Mouse (Mus musculus) myocyte (in vitro differentiated cells): ENCODE measurements around the gene Rbbp9. TPM values are rescaled to one million over a fixed set of nuclear protein-coding genes. Genes with fewer than 3 reads are reported as not detected.
"Not testable (repeated sequence)": the region's sequence is repeated elsewhere in the genome, so short reads cannot be mapped to it uniquely, and the experiment has no call there.

Experiments used
- H3K27me3 ChIP-seq: one replicate; pipeline ENCODE4 v1.6.1; 2011; ENCODE audit not compliant: control insufficient read depth, insufficient read depth, insufficient read length
- H3K36me3 ChIP-seq: one replicate; pipeline ENCODE4 v1.6.1; 2011; ENCODE audit not compliant: control insufficient read depth, insufficient read depth
- H3K4me2 ChIP-seq: one replicate; pipeline ENCODE4 v1.6.1; 2011; ENCODE audit warnings: low read depth, control low read depth
- H3K4me3 ChIP-seq: one replicate; pipeline ENCODE4 v1.5.1; 2011; ENCODE audit warnings: mild to moderate bottlenecking, control low read depth, moderate library complexity
- H3K79me2 ChIP-seq: one replicate; pipeline ENCODE4 v1.6.1; 2011; ENCODE audit not compliant: control insufficient read depth, insufficient read depth
- H3ac ChIP-seq: one replicate; pipeline ENCODE4 v1.6.1; 2011; ENCODE audit not compliant: control insufficient read depth, insufficient read length
- CEBPB ChIP-seq: IDR thresholded peaks from 2 replicates; pipeline ENCODE4 v1.6.1; 2011; ENCODE audit warnings: mild to moderate bottlenecking, moderate library complexity; ENCODE audit not compliant: poor library complexity, insufficient read depth, severe bottlenecking
- E2F4 ChIP-seq: IDR thresholded peaks from one replicate; pipeline ENCODE4 v1.6.1; 2011; ENCODE audit warnings: mild to moderate bottlenecking, control low read depth, moderate library complexity; ENCODE audit not compliant: insufficient read depth
- MAX ChIP-seq: IDR thresholded peaks from one replicate; pipeline ENCODE4 v1.6.1; 2011; ENCODE audit warnings: low read depth, mild to moderate bottlenecking, control low read depth
- MYOD1 ChIP-seq, 3 experiments: IDR thresholded peaks; one replicate each; pipeline ENCODE4 v1.6.1; 2011; ENCODE audit warnings: control low read depth in 2 of 3, low read depth in 2 of 3, mild to moderate bottlenecking in 2 of 3, moderate library complexity in 1 of 3; ENCODE audit not compliant: insufficient read length in 2 of 3, control insufficient read depth in 1 of 3
- MYOG ChIP-seq, 3 experiments: IDR thresholded peaks; one replicate each; pipeline ENCODE4 v1.6.1; 2011; ENCODE audit warnings: control low read depth in 2 of 3, low read depth in 2 of 3, mild to moderate bottlenecking in 2 of 3; ENCODE audit not compliant: insufficient read length in 2 of 3, control insufficient read depth in 1 of 3, insufficient read depth in 1 of 3
- POLR2A ChIP-seq: IDR thresholded peaks from one replicate; pipeline ENCODE4 v1.6.1; 2011; ENCODE audit warnings: low read depth, mild to moderate bottlenecking, control low read depth, moderate library complexity; ENCODE audit not compliant: insufficient read length
- POLR2AphosphoS2 ChIP-seq: IDR thresholded peaks from one replicate; pipeline ENCODE4 v1.6.1; 2011; ENCODE audit warnings: low read depth, control low read depth; ENCODE audit not compliant: insufficient read length
- REST ChIP-seq: IDR thresholded peaks from one replicate; pipeline ENCODE4 v1.6.1; 2011; ENCODE audit warnings: mild to moderate bottlenecking, control low read depth, moderate library complexity; ENCODE audit not compliant: insufficient read depth, insufficient read length
- SRF ChIP-seq: IDR thresholded peaks from one replicate; pipeline ENCODE4 v1.6.1; 2011; ENCODE audit warnings: low read depth; ENCODE audit not compliant: control insufficient read depth, insufficient read length
- TCF12 ChIP-seq: IDR thresholded peaks from one replicate; pipeline ENCODE4 v1.6.1; 2011; ENCODE audit warnings: mild to moderate bottlenecking, control low read depth; ENCODE audit not compliant: poor library complexity, insufficient read depth, severe bottlenecking
- TCF3 ChIP-seq: IDR thresholded peaks from one replicate; pipeline ENCODE4 v1.6.1; 2011; ENCODE audit warnings: low read depth, control low read depth; ENCODE audit not compliant: insufficient read length
- USF1 ChIP-seq: IDR thresholded peaks from one replicate; pipeline ENCODE4 v1.6.1; 2011; ENCODE audit warnings: low read depth, mild to moderate bottlenecking, control low read depth, moderate library complexity
- polyA plus RNA-seq: library from polyadenylated mRNA; unstranded; fragments of >200 nt; fragmentation: generic; extraction: Trizol; gene quantifications from one replicate; pipeline ENCODE4 v1.2.1, GENCODE M21; 2012; ENCODE audit warnings: missing spikeins

The Rbbp9 gene
- 5.3 TPM for polyA plus RNA-seq

DNA sequence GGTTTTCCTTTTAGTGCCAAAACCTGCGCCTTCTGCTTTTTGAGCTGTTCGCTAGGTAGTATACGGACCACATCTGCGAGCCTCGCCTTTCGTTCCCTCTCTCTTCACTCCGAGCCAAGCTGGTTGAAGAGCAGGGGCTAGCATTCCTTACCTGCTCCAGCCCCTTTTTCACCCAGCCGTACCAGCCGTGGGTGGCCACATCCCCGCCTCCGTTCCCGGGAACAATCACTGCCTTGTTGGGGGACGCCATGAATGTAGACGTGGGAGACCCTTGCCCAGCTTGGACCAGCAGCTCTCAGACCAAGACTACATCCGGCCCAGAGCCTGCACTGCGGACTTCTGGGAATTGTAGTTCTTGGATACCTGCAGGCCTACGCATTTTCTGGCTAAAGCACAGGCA lies at the start of gene Rbbp9:
Gene Rbbp9, minus strand, starts transcription at position 341 of the 400 bp plus-strand sequence.
- Histone ChIP-seq H3K4me2 (peak within 1 kb of the TSS; percentile 81), H3K79me2 (no peaks in the 10 kb centered on the region), H3ac (peak within 1 kb of the TSS; percentile 85), H3K36me3 (peaks cover 5% of the 10 kb centered on the region), H3K4me3 (peak within 1 kb of the TSS; percentile 55), H3K27me3 (no peaks in the 10 kb centered on the region)
- no peak for TF ChIP-seq SRF
- no peak for TF ChIP-seq TCF3
- TF ChIP-seq POLR2A = peak; percentile 71
- TF ChIP-seq E2F4 = no peak
- no peak for TF ChIP-seq MAX
- peak; percentile 65 for TF ChIP-seq POLR2AphosphoS2

DNA sequence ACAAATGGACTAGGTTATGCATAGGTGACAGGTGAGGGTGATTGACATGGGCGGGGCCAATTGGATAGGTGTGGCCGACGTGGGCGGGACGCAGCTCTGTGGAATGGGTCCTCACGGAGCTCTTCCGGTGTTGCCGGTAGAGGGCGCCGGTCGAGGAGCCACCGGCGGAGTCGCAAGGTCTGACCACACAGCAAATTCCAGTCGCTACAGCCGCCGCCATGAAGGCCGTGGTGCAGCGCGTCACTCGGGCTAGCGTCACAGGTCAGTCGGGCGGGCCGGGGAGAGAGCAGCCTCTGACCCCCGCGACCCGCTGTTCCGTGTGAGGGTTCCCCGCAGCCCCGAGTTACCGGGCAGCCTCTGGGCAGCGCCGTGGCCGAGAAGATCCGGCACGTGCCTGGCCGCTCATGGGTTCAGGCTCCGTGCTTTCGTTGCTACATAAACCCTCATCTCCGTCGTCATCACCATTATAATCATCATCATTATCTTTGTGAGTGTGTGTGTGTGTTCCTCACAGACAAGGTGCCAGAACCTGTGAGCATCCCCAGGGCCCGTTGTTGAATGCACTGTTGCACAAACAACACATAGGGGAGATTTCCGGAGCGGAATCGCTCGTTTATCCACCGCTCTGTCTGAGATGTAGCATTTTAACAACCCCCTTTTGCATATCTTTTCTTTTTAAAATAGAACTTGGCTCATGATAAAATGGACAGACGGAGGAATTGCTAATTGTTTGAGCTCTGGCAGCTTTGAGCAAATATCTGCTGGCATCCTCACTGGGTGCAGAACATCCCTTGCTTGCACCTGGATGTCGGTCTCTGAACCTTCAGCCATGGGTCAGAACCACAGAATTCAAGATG lies 49.4 kb upstream of the Rbbp9 start, which contains the start of gene Dtd1:
Gene Dtd1, plus strand, starts transcription at position 67 of the 857 bp plus-strand sequence.
- TF ChIP-seq POLR2A = peak; percentile 89
- no peak for TF ChIP-seq USF1
- no peak for TF ChIP-seq E2F4
- peak; percentile 64 for TF ChIP-seq POLR2AphosphoS2
- TF ChIP-seq SRF = no peak
- TF ChIP-seq MYOG (IDR thresholded peaks at IDR 0.05; ENCODE audit: control insufficient read depth in 1 of 3, insufficient read depth in 1 of 3, insufficient read length in 2 of 3, low read depth in 2 of 3) = no peak
- peak in 1 of 3 experiments; percentile 13 for TF ChIP-seq MYOD1 (IDR thresholded peaks at IDR 0.05; ENCODE audit: control insufficient read depth in 1 of 3, insufficient read length in 2 of 3, low read depth in 2 of 3)
- no peak for TF ChIP-seq MAX
- no peak for TF ChIP-seq TCF3
- H3K4me2 ChIP-seq = peak within 1 kb of the TSS; percentile 80
- H3K27me3 ChIP-seq = no peaks in the 10 kb centered on the region
- no peaks in the 10 kb centered on the region for H3K79me2 ChIP-seq
- H3K36me3 ChIP-seq = no peaks in the 10 kb centered on the region
- peak within 1 kb of the TSS; percentile 33 for H3K4me3 ChIP-seq
- H3ac ChIP-seq = no peak within 1 kb of the TSS

DNA sequence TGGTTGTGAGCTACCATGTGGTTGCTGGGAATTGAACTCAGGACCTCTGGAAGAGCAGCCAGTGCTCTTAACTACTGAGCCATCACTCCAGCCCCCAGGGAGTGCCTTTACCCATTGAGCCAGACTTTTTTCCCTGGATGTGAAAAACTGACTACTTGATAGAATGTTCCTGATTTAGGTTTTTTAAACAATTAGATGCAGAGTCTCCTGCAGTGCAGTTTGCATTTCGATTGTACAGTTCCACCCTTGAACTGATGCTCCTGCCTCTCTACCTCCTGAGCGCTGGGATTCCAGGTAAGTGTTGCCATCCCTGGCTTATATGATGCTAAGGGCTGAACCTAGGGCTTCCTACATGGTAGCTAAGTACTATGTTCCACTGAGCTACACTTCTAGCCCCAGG lies 47.3 kb upstream of the Rbbp9 start:
- TF ChIP-seq MYOD1 (IDR thresholded peaks at IDR 0.05; ENCODE audit: control insufficient read depth in 1 of 3, insufficient read length in 2 of 3, low read depth in 2 of 3) (no peak), POLR2AphosphoS2 (no peak), POLR2A (no peak), CEBPB (no peak), MYOG (IDR thresholded peaks at IDR 0.05; ENCODE audit: control insufficient read depth in 1 of 3, insufficient read depth in 1 of 3, insufficient read length in 2 of 3, low read depth in 2 of 3) (no peak), SRF (no peak), TCF12 (no peak), E2F4 (no peak), TCF3 (no peak), USF1 (no peak), REST (no peak)
- H3K4me2 ChIP-seq = no peak overlapping the region
- H3K27me3 ChIP-seq = no peaks in the 10 kb centered on the region
- no peaks in the 10 kb centered on the region for H3K79me2 ChIP-seq
- no peaks in the 10 kb centered on the region for H3K36me3 ChIP-seq
- H3ac ChIP-seq = no peak overlapping the region
- no peak overlapping the region for H3K4me3 ChIP-seq

DNA sequence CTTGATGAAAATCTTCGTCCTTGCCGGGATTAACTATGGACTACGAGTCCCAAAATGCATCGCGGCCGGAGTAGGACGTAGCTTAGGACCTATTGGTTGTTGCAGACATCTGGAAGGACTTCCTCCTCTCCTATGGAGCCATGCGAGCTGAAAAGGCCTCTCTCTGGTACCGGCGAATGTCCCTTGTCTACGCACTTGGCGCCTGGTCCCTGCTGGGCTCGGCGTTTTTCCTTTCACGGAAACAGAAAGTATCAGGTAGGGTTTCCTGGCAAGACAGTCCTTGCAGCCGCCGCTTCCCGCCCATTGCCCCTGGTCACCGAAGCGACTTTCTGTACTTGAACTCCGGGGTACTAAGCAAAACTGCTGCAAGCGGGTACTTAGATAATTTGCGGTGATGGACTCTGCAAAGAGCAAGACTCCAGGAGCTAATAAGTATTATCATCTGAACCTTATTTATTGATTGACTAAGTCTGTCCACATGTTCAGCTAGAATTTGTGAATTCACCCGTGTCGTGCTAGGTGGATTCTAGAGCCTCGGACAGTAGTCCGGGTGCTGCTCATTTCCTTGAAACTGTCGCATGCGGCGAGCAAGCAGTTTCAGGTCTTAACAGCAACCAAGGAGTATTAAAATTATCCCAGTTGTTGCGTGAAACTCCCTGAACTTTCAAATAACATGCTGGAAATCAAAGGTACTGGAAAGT lies 43.4 kb upstream of the Rbbp9 start, which contains the start of gene Smim26:
Gene Smim26, plus strand, starts transcription at position 104 of the 701 bp plus-strand sequence.
- Histone ChIP-seq H3K79me2 (no peaks in the 10 kb centered on the region), H3K36me3 (peaks cover 3% of the 10 kb centered on the region), H3ac (no peak within 1 kb of the TSS), H3K4me3 (peak within 1 kb of the TSS; percentile 32), H3K27me3 (no peaks in the 10 kb centered on the region), H3K4me2 (peak within 1 kb of the TSS; percentile 96)
- TF ChIP-seq POLR2A = peak; percentile 68
- peak; percentile 68 for TF ChIP-seq POLR2AphosphoS2
- TF ChIP-seq E2F4 = no peak
- no peak for TF ChIP-seq MAX
- no peak for TF ChIP-seq MYOD1 (IDR thresholded peaks at IDR 0.05; ENCODE audit: control insufficient read depth in 1 of 3, insufficient read length in 2 of 3, low read depth in 2 of 3)
- no peak for TF ChIP-seq TCF3
- no peak for TF ChIP-seq MYOG (IDR thresholded peaks at IDR 0.05; ENCODE audit: control insufficient read depth in 1 of 3, insufficient read depth in 1 of 3, insufficient read length in 2 of 3, low read depth in 2 of 3)

DNA sequence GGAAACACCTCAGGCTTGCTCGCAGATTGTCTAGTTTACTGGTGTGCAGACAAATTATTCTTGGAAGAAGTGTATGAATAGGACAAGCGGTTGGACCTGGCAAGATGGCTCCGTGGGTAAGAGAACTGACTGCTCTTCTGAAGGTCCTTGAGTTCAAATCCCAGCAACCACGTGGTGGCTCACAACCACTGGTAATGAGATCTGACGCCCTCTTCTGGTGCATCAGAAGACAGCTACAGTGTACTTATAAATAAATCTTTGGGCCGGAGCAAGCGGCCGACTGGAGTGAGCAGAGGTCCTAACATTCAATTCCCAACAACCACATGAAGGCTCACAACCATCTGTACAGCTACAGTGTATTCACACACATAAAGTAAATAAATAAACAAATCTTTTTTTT lies 42.4 kb upstream of the Rbbp9 start:
- H3K79me2 ChIP-seq, H3ac ChIP-seq, H3K4me3 ChIP-seq, H3K27me3 ChIP-seq, H3K36me3 ChIP-seq, H3K4me2 ChIP-seq: not testable (repeated sequence)
